8 mouse cellular contexts compared by ENCODE assay signal in the genomic region with DNA sequence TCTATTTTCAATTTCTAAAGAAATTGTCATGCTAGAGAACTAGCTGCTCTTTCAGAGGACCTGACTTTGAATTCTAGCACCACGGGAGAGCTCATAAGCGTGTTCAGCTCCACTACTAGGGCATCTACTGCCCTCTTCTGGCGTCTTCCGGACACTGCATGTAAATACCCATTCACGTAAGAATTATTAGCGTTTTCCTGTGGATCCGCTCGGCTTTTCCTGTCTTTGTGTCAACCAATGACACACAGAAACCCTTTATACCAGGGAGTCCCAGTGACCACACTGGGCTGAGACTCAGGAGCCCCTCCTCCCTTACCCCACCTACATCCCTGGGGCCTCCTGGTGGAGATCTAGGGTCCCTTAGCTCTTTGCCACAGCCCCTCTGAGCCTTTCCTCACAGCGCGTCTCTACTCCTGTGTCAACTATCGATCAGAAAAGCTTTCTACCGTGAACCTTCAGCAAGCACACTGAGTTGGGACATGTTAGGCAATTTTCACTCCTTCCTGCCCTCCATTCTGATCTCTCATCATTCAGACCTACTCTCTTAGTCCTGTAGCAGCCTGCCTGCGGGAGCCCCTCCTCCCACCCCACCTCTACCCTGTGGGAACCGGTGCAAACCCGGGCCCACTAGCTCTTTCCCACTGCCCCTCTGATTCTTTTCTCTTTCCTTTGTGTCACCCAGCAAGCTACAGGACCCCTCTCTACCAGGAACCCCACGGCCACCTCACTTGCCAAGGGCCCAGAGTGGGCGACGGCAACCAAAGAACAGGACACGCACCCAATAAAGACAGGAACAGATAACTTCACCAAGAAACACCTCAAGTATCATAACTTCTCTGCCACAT. TPM values are rescaled to one million over a fixed set of nuclear protein-coding genes. Genes with fewer than 3 reads are reported as not detected.
DNase-seq lines count a peak whose midpoint lies in the region; ATAC-seq and TF ChIP-seq lines count a peak whose summit lies in the region.

No protein-coding gene starts in this region.

- H3K36me3 ChIP-seq in erythroblast, embryonic 14.5 days (ENCODE audit: control insufficient read depth): no peaks in the 10 kb centered on the region
- H3K36me3 ChIP-seq in heart, embryonic 12.5 days: no peaks in the 10 kb centered on the region
- no peaks in the 10 kb centered on the region for H3K36me3 ChIP-seq in kidney, embryonic 16.5 days (ENCODE audit: insufficient read depth, low read length)
- no peaks in the 10 kb centered on the region for H3K36me3 ChIP-seq in liver, embryonic 13.5 days
- no peaks in the 10 kb centered on the region for H3K36me3 ChIP-seq in stomach, postnatal 0 days (ENCODE audit: control insufficient read depth, insufficient read depth, low read length)

- TF ChIP-seq CTCF in brain, embryonic 14.5 days (IDR thresholded peaks at IDR 0.05; ENCODE audit: borderline replicate concordance, extremely low read depth, insufficient read depth, insufficient read length): peak; percentile 65; the same call in 1 of the 2 replicates
- TF ChIP-seq CTCF in stomach, postnatal 0 days (IDR thresholded peaks at IDR 0.05; ENCODE audit: low read depth): peak; percentile 87

- H3K27me3 ChIP-seq in erythroblast, embryonic 14.5 days (ENCODE audit: control insufficient read depth): peaks cover 34% of the 10 kb centered on the region
- peaks cover 24% of the 10 kb centered on the region for H3K27me3 ChIP-seq in heart, embryonic 12.5 days (replicated peaks)
- peaks cover 26% of the 10 kb centered on the region for H3K27me3 ChIP-seq in kidney, embryonic 16.5 days (ENCODE audit: insufficient read depth, low read length)
- H3K27me3 ChIP-seq in liver, embryonic 13.5 days: peaks cover 25% of the 10 kb centered on the region
- H3K27me3 ChIP-seq in stomach, postnatal 0 days (ENCODE audit: control insufficient read depth, insufficient read depth, low read length): no peaks in the 10 kb centered on the region

- peak overlapping the region; percentile 77 for H3K4me2 ChIP-seq in heart, embryonic 12.5 days
- H3K4me2 ChIP-seq in kidney, embryonic 16.5 days (replicated peaks; ENCODE audit: low read depth, low read length): peak overlapping the region; percentile 65
- H3K4me2 ChIP-seq in liver, embryonic 13.5 days: peak overlapping the region; percentile 90
- H3K4me2 ChIP-seq in stomach, postnatal 0 days (replicated peaks; ENCODE audit: low read depth): peak overlapping the region; percentile 54

- TF ChIP-seq POLR2A in brain, embryonic 14.5 days (IDR thresholded peaks at IDR 0.05; ENCODE audit: borderline replicate concordance, extremely low read depth, insufficient read depth, insufficient read length, poor library complexity, severe bottlenecking): no peak

- peak overlapping the region; percentile 62 for H3K4me3 ChIP-seq in erythroblast, embryonic 14.5 days (replicated peaks)
- peak overlapping the region; percentile 40 for H3K4me3 ChIP-seq in heart, embryonic 12.5 days
- H3K4me3 ChIP-seq in kidney, embryonic 16.5 days (ENCODE audit: low read length): peak overlapping the region; percentile 50
- peak overlapping the region; percentile 64 for H3K4me3 ChIP-seq in liver, embryonic 13.5 days (replicated peaks)
- peak overlapping the region; percentile 29 for H3K4me3 ChIP-seq in stomach, postnatal 0 days (ENCODE audit: low read depth, low read length)

- peak; percentile 81 for DNase-seq in CD4-positive, CD25-positive, alpha-beta regulatory T cell, adult 2 months (ENCODE audit: low read depth, low spot score)
- DNase-seq in brain, embryonic 14.5 days (ENCODE audit: low read depth): peak; percentile 81
- peak; percentile 96 for DNase-seq in liver, embryonic 13.5 days
- DNase-seq in natural killer cell, adult 2 months (ENCODE audit: low spot score in 2 of 2): peak; percentile 72 to 82
- DNase-seq in stomach, postnatal 0 days (ENCODE audit: low spot score): peak; percentile 69

- H3K4me1 ChIP-seq in erythroblast, embryonic 14.5 days (ENCODE audit: control insufficient read depth): peaks cover 26% of the 10 kb centered on the region
- peaks cover 7% of the 10 kb centered on the region; the same call in 1 of the 2 replicates for H3K4me1 ChIP-seq in heart, embryonic 12.5 days (replicated peaks)
- H3K4me1 ChIP-seq in kidney, embryonic 16.5 days (ENCODE audit: insufficient read depth, low read length): peaks cover 5% of the 10 kb centered on the region; the same call in 1 of the 2 replicates
- peaks cover 22% of the 10 kb centered on the region for H3K4me1 ChIP-seq in liver, embryonic 13.5 days (replicated peaks)
- no peaks in the 10 kb centered on the region for H3K4me1 ChIP-seq in stomach, postnatal 0 days (replicated peaks; ENCODE audit: control insufficient read depth, insufficient read depth)

- peak overlapping the region; percentile 63 for H3K9ac ChIP-seq in heart, embryonic 12.5 days
- peak overlapping the region; percentile 63 for H3K9ac ChIP-seq in kidney, embryonic 16.5 days (replicated peaks; ENCODE audit: low read length)
- H3K9ac ChIP-seq in liver, embryonic 13.5 days: peak overlapping the region; percentile 76
- peak overlapping the region; percentile 41; the same call in 1 of the 2 replicates for H3K9ac ChIP-seq in stomach, postnatal 0 days (ENCODE audit: low read length)

- ATAC-seq in heart, embryonic 12.5 days (ENCODE audit: insufficient number of reproducible peaks, low FRiP score): peak; percentile 42; the same call in 1 of the 2 replicates
- peak; percentile 89 for ATAC-seq in kidney, embryonic 16.5 days (ENCODE audit: low FRiP score, low TSS enrichment)
- peak; percentile 71 for ATAC-seq in liver, embryonic 13.5 days (ENCODE audit: low read depth)
- ATAC-seq in stomach, postnatal 0 days (ENCODE audit: low FRiP score, low TSS enrichment): no peak

- H3K27ac ChIP-seq in heart, embryonic 12.5 days (ENCODE audit: poor library complexity, severe bottlenecking): no peak overlapping the region
- no peak overlapping the region for H3K27ac ChIP-seq in kidney, embryonic 16.5 days (ENCODE audit: low read length)
- no peak overlapping the region; the same call in 1 of the 2 replicates for H3K27ac ChIP-seq in liver, embryonic 13.5 days
- H3K27ac ChIP-seq in stomach, postnatal 0 days (replicated peaks): no peak overlapping the region

- H3K9me3 ChIP-seq in erythroblast, embryonic 14.5 days (ENCODE audit: control insufficient read depth, low read length): no peaks in the 10 kb centered on the region
- no peaks in the 10 kb centered on the region; the same call in 1 of the 2 replicates for H3K9me3 ChIP-seq in heart, embryonic 12.5 days (replicated peaks)
- H3K9me3 ChIP-seq in kidney, embryonic 16.5 days (ENCODE audit: low read length): 0 out of 2 replicates have a peak, but pooled peaks cover 3% of the 10 kb centered on the region
- H3K9me3 ChIP-seq in liver, embryonic 13.5 days (replicated peaks): no peaks in the 10 kb centered on the region
- H3K9me3 ChIP-seq in stomach, postnatal 0 days (ENCODE audit: control insufficient read depth, low read length): no peaks in the 10 kb centered on the region

- WGBS in heart, embryonic 12.5 days: under 1% methylated on average over 19 of the region's 19 CpGs
- 6% methylated on average over 19 of the region's 19 CpGs for WGBS in kidney, embryonic 16.5 days
- under 1% methylated on average over 19 of the region's 19 CpGs for WGBS in liver, embryonic 13.5 days (ENCODE audit: insufficient replicate concordance)
- 8% methylated on average over 19 of the region's 19 CpGs for WGBS in stomach, postnatal 0 days

- no peak for TF ChIP-seq EP300 in stomach, postnatal 0 days (optimal IDR thresholded peaks at IDR 0.05)

RNA-seq across cellular contexts. Expression of a gene that starts 21.8 kb away (rescaled TPM):
- 7.2 and 8.3 TPM in 2 replicates for polyA plus RNA-seq in brain, embryonic 14.5 days (2012; rRNA removed)
- polyA plus RNA-seq in erythroblast, embryonic 14.5 days (2012): 0.76 and 0.84 TPM in 2 replicates
- polyA plus RNA-seq in heart, embryonic 12.5 days (2016; fragmentation: Nextera tagmentation; extraction: Ambion mirVana): 8.1 and 8.9 TPM in 2 replicates
- 13.7 and 14.6 TPM in 2 replicates for polyA plus RNA-seq in kidney, embryonic 16.5 days (2015; fragmentation: Nextera tagmentation; extraction: Ambion mirVana)
- 8.3 and 9.1 TPM in 2 replicates for polyA plus RNA-seq in liver, embryonic 13.5 days (2015; fragmentation: Nextera tagmentation; extraction: Ambion mirVana)
- polyA plus RNA-seq in stomach, postnatal 0 days (2015; fragmentation: Nextera tagmentation; extraction: Ambion mirVana): 7.1 and 7.4 TPM in 2 replicates

RNA-seq across cellular contexts. Expression of a gene that starts 32.9 kb away (rescaled TPM):
- 21.2 and 22.4 TPM in 2 replicates for polyA plus RNA-seq in brain, embryonic 14.5 days (2012; rRNA removed)
- polyA plus RNA-seq in erythroblast, embryonic 14.5 days (2012): 0.01 TPM in 2 replicates
- 43.0 and 46.7 TPM in 2 replicates for polyA plus RNA-seq in heart, embryonic 12.5 days (2016; fragmentation: Nextera tagmentation; extraction: Ambion mirVana)
- 49.9 and 54.0 TPM in 2 replicates for polyA plus RNA-seq in kidney, embryonic 16.5 days (2015; fragmentation: Nextera tagmentation; extraction: Ambion mirVana)
- polyA plus RNA-seq in liver, embryonic 13.5 days (2015; fragmentation: Nextera tagmentation; extraction: Ambion mirVana): 15.2 and 20.1 TPM in 2 replicates
- polyA plus RNA-seq in stomach, postnatal 0 days (2015; fragmentation: Nextera tagmentation; extraction: Ambion mirVana): 18.1 and 18.9 TPM in 2 replicates

Comparison
In these comparisons a context has a peak if more than half of its experiments do, and no peak if none do; other contexts are left out.
1. RNA of a gene that starts 32.9 kb away (polyA plus RNA-seq): 49.9 to 54.0 TPM in kidney, embryonic 16.5 days, 43.0 to 46.7 TPM in heart, embryonic 12.5 days, 21.2 to 22.4 TPM in brain, embryonic 14.5 days, 18.1 to 18.9 TPM in stomach, postnatal 0 days and 15.2 to 20.1 TPM in liver, embryonic 13.5 days; 0.01 TPM in erythroblast, embryonic 14.5 days; every median in the first group is over 10 times any median in the second.
2. Peak in every context shown above with its lines, with median percentiles within 50 percentile points of each other: DNase-seq, H3K4me3 ChIP-seq, H3K4me2 ChIP-seq and H3K9ac ChIP-seq.